Mouse (Mus musculus) inflammation-experienced regulatory T-cells, adult 6 months (primary cell): ENCODE results near the gene Mrtfb. TPM values are rescaled to one million over a fixed set of nuclear protein-coding genes. Genes with fewer than 3 reads are reported as not detected.
A peak's percentile ranks its signal among the peaks of the same experiment; 100 is the strongest.

ENCODE experiments used
- ATAC-seq: one replicate; pipeline ENCODE4 v1.8.0; 2017
- polyA plus RNA-seq, 3 experiments: library from polyadenylated mRNA; unstranded; fragments of 100-300 nt; shearing (Covaris generic); gene quantifications; one replicate each; pipeline ENCODE4 v1.2.1; 2017

The Mrtfb gene
- 10 to 100 TPM in 2 of 3 experiments, 1 to 10 TPM in 1; 10.0 to 16.4 (median 14.8) TPM for polyA plus RNA-seq

- ATAC-seq = peak; percentile 90
Observed at GRCm38 (mm10) chr16:13255855-13256635, at the start of gene Mrtfb. Mrtfb (plus strand) TSS chr16:13256481.

GRCm38 (mm10) chr16:13207649-13208048 lies 48.6 kb upstream of the Mrtfb start:
- ATAC-seq = no peak

DNA sequence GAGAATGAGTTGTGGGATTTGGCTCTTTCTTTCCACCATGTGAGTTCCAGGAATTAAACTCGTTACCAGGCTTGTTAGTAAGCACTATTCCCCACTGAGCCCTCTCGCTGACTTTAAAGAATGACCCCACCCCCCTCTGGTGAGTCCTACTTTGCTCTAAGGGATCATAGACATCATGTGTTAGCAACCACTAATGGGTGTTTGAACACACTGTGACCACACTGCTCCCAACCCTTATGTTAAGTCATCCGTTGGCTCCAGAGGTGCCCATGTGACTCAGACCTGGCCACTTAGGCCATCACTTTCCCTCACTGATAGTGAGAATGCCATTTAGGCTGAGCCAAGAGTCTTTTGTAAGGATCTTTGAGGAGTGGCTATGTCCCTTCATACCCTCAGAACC lies 48.2 kb upstream of the Mrtfb start:
- no peak for ATAC-seq

GRCm38 (mm10) chr16:13212781-13213180 lies 43.5 kb upstream of the Mrtfb start:
- no peak for ATAC-seq

- no peak for ATAC-seq
Observed at GRCm38 (mm10) chr16:13216116-13216952, 39.9 kb upstream of the Mrtfb start.

GRCm38 (mm10) chr16:13217951-13218350 lies 38.3 kb upstream of the Mrtfb start:
- ATAC-seq = no peak

DNA sequence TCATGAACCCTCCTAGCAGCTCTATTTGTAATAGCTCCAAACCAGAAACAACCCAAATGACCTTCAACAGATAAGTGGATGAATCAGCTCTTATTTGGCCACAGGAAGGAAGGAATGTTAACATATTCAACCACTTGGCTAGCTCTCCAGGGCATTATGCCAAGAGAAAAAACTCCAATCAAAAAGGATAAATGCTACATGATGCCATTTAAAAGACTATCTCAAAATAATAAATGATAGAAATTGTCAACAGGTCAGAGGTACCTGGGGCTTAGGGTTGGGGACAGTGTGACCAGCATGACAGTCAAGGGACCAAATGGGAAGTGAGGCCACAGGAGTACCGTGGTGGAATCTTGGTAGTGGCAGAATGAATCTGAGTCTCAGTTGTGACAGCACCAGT lies 34.8 kb upstream of the Mrtfb start:
- ATAC-seq = no peak

GRCm38 (mm10) chr16:13232043-13232442 lies 24.2 kb upstream of the Mrtfb start:
- no peak for ATAC-seq

GRCm38 (mm10) chr16:13232912-13233802 lies 23.1 kb upstream of the Mrtfb start:
- no peak for ATAC-seq

DNA sequence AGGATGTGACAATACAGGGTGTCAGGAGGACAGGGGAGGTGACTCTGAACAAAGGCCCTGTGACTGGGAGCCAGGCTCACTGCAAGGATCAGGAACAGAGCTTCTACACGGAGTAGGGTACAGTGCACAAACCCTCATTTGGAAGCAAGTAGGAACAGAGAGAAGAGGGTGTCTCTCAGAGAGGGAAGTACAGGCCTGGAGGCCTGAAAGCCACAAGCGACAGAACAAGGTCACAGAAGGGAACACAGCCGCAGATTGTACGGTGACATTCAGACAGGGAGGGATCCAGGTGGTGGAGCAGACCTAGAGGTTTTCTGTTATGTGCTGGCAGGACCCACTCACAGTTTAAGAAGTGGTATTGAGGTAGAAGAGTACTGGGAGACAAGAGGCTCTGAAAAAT lies 17.2 kb upstream of the Mrtfb start:
- ATAC-seq = no peak

GRCm38 (mm10) chr16:13239544-13239943 lies 16.7 kb upstream of the Mrtfb start:
- no peak for ATAC-seq

GRCm38 (mm10) chr16:13240326-13240725 lies 16.0 kb upstream of the Mrtfb start:
- no peak for ATAC-seq

GRCm38 (mm10) chr16:13245658-13246057 lies 10.6 kb upstream of the Mrtfb start:
- no peak for ATAC-seq

DNA sequence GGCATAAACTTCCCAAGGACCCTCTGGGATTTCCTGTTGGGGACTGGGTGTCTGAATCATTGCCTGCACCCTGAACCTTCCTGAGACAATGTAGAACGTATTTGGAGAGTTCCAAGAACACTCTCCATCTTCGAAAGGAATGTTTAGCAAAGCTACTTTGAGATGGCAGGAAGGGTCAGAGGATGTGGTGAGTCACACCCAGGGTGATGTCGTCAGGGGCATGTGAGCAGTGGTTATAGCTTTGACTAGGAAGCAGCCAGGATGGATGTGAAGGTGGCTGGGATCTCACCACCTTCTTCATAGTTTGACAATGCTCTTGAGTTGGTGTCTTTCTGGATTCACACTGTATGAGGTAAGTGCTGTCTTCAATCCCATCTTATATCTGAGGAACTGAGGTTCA lies 9.4 kb upstream of the Mrtfb start:
- ATAC-seq = no peak

GRCm38 (mm10) chr16:13250061-13250460 lies 6.2 kb upstream of the Mrtfb start:
- no peak for ATAC-seq

DNA sequence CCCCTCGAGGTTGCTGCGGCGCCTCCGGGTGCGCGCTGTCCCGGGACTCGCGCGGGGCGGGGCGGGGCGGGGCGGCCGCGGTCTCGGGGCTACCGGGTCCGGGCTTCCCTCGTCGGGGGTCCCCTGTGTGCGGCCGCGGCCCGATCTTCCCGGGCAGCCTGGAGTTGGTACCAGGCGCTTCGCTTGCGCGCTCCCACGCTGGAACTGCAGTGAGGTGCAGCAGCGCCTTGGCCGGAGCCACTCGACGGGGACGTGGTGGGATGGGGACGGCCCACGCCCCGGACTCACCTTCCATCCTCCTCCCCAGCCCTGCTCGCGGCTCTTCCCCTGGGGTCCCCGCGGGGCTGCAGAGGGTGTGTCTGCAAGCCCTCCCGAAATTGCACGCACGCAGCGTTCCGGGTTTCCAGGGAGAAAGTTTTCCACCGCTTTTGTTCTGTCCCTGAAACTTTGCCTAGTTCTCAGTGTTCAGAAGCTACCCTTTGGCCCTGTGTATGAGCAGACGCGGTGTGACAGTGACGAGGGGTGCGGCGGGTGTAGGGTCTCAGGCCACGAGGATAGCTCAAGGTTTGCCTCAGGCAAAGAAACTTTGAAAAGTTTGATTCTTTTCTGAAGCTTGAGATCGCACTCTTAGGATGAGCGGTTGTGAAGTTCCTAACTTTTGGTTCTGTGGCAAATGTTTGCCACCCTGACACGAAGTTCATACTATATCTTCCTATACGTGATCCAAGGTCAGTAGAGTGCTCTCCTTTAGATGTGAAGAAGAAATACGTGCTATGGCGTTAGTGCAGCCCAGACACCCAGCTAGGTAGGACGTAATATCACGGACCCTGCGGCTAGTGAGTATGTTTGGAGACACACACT lies 616 bp downstream of the Mrtfb start:
- peak; percentile 38 for ATAC-seq

DNA sequence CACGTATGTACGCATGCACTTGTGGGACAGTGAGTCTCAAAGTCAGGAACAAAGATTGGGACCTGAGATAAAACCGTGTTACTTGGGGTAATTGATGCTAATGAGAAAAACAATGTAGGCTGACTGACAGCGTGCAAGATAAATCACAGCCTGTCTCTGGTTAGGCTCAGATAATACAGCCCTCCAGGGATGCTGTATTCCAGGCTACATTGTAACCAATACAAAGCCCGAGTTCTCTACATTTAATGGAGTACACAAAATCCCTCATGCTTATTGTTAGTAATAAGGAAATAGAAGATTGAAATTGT lies 1.2 kb downstream of the Mrtfb start:
- ATAC-seq = no peak

DNA sequence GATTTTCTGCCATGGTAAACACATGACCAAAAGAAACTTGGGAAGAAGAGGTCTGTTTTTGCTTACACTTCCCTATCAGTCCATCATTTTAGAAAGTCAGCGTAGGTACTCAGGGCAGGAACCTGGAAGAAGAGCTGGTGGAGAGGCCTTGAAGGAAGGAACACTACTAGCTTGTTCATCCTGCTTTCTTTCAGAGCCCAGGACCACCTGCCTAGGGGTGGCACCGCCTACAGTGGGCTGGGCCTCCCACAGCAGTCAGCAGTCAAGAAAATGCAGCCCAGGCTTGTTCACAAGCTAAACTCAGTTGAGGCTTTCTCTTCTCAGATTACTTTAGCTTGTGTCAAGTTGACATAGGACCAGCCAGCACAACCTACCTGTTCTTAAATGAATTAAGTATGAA lies 2.7 kb downstream of the Mrtfb start:
- ATAC-seq = no peak

DNA sequence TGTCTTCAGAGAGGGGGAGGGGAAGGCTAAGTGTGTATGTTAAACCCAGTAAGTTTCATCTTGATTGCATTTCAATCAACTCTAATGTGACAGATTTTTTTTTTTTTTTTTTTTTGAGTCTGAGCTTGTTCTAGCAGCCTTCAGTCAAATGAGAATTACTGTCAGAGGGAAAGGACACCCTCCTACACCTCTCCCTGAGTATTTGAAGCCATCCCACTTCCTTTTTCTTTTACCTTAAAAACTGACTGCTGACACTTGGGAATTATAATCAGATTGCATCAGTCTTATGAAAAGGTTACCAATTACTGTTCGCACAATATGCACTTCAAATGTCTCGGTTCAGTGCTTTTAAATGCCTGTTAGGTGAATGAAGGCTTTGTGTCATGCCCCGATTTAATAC lies 10.0 kb downstream of the Mrtfb start:
- ATAC-seq = no peak

DNA sequence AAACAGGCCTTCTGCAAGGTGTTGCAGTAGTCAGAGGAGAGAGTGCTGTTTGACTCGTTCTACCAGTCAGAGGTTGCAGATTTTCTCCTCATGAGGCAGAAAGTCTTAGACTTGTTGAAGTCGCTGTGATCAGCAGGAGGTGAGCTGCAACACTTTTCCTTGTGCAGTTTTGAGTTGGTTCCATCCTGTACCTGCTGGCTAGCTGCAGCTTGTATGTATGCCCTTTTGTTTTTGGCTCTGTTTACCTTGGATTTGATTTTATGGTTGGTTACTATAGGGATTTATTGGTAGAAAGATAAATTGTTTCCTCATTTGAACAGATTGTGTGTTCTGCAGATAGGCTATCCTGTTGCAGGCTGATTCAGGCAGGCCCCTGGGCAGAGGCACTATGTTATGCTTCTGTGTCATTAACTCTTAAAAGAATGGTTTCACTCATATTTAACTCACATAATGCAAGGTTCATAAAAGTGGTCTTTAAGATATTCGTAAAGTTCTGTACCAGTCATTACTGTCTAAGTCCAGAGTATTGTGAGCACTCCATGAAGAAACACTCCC lies 11.1 kb downstream of the Mrtfb start:
- ATAC-seq = no peak

DNA sequence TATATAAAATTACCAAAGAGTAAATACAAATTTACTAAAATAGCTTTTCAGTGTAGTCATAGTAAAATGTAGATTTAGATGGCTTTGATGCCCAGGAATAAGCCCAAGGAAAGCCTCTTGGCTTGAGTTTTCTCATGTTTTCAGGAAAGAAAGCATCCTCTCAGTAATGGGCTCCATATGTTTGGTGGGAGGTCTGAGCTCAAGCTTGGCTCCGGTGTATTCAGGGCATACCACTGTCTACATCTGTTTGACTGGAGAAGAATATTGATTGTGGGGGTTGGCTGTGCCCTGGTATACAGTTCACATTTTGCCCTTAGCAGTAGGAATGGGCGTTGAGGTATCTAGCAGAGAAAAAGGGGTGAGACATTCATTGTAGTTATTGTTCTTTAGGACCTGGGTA lies 13.1 kb downstream of the Mrtfb start:
- no peak for ATAC-seq

- ATAC-seq = no peak
Observed at GRCm38 (mm10) chr16:13276258-13276657, 20.0 kb downstream of the Mrtfb start.
